8 mouse cellular contexts compared by ENCODE assay signal in genomic region chr10:81575208-81575631, GRCm38 (mm10). TPM values are rescaled to one million over a fixed set of nuclear protein-coding genes. Genes with fewer than 3 reads are reported as not detected.
DNase-seq lines count a peak whose midpoint lies in the region; ATAC-seq and TF ChIP-seq lines count a peak whose summit lies in the region.

No protein-coding gene starts in this region.

- peak; percentile 62 for DNase-seq in left cerebral cortex, adult 2 months (ENCODE audit: extremely low spot score in 1 of 2, low spot score in 2 of 2)
- no peak for DNase-seq in left cerebral cortex, postnatal 14 days (ENCODE audit: low spot score in 2 of 2)
- DNase-seq in adrenal gland, postnatal 10 days: peak; percentile 72
- peak; percentile 71 for DNase-seq in intestine, embryonic 14.5 days (ENCODE audit: low spot score)

- H3K4me1 ChIP-seq in forebrain, embryonic 12.5 days: peaks cover 49% of the 10 kb centered on the region
- peaks cover 31% of the 10 kb centered on the region for H3K4me1 ChIP-seq in intestine, embryonic 14.5 days (replicated peaks; ENCODE audit: control insufficient read depth, insufficient read depth, low read length)
- peaks cover 43% of the 10 kb centered on the region for H3K4me1 ChIP-seq in lung, embryonic 16.5 days (replicated peaks; ENCODE audit: control insufficient read depth, insufficient read depth, low read length)
- H3K4me1 ChIP-seq in testis, adult 2 months (ENCODE audit: control insufficient read depth, insufficient read depth, low read length): peaks cover 46% of the 10 kb centered on the region

- H3K4me3 ChIP-seq in left cerebral cortex, adult 2 months: peak overlapping the region; percentile 80
- H3K4me3 ChIP-seq in forebrain, embryonic 12.5 days (replicated peaks): peak overlapping the region; percentile 52
- peak overlapping the region; percentile 55 for H3K4me3 ChIP-seq in intestine, embryonic 14.5 days (ENCODE audit: low read depth, low read length)
- H3K4me3 ChIP-seq in lung, embryonic 16.5 days (ENCODE audit: low read length): peak overlapping the region; percentile 70
- peak overlapping the region; percentile 67 for H3K4me3 ChIP-seq in testis, adult 2 months (ENCODE audit: control insufficient read depth, low read depth, low read length)

- no peaks in the 10 kb centered on the region for H3K9me3 ChIP-seq in forebrain, embryonic 12.5 days
- H3K9me3 ChIP-seq in intestine, embryonic 14.5 days (ENCODE audit: control insufficient read depth, low read length): no peaks in the 10 kb centered on the region
- no peaks in the 10 kb centered on the region for H3K9me3 ChIP-seq in lung, embryonic 16.5 days (ENCODE audit: control insufficient read depth, low read length)

- H3K9ac ChIP-seq in forebrain, embryonic 12.5 days: peak overlapping the region; percentile 63
- H3K9ac ChIP-seq in intestine, embryonic 14.5 days (ENCODE audit: low read length): peak overlapping the region; percentile 48
- peak overlapping the region; percentile 81 for H3K9ac ChIP-seq in lung, embryonic 16.5 days (ENCODE audit: low read length)

- peak overlapping the region; percentile 79 for H3K27ac ChIP-seq in left cerebral cortex, adult 2 months
- peak overlapping the region; percentile 19; the same call in 1 of the 2 replicates for H3K27ac ChIP-seq in forebrain, embryonic 12.5 days
- H3K27ac ChIP-seq in intestine, embryonic 14.5 days (ENCODE audit: low read depth): no peak overlapping the region
- peak overlapping the region; percentile 66 for H3K27ac ChIP-seq in lung, embryonic 16.5 days (ENCODE audit: low read length)
- peak overlapping the region; percentile 7; the same call in 1 of the 2 replicates for H3K27ac ChIP-seq in testis, adult 2 months (ENCODE audit: control insufficient read depth, insufficient read depth, low read depth, low read length)

- TF ChIP-seq CTCF in left cerebral cortex, adult 2 months (IDR thresholded peaks at IDR 0.05): no peak
- TF ChIP-seq CTCF in testis, adult 2 months (IDR thresholded peaks at IDR 0.05; ENCODE audit: control insufficient read depth, insufficient read depth, insufficient replicate concordance, low read depth, low read length): no peak

- ATAC-seq in forebrain, embryonic 12.5 days (ENCODE audit: low FRiP score): no peak
- no peak for ATAC-seq in intestine, embryonic 14.5 days (replicated peaks; ENCODE audit: low FRiP score, low TSS enrichment, low read depth)
- peak; percentile 15 for ATAC-seq in lung, embryonic 16.5 days (ENCODE audit: low read depth)
- no peak for ATAC-seq in megakaryocyte-erythroid progenitor cell, adult 5-6 weeks (replicated peaks; ENCODE audit: low FRiP score, low TSS enrichment, poor library complexity, severe bottlenecking)

- TF ChIP-seq POLR2A in testis, adult 2 months (IDR thresholded peaks at IDR 0.05; ENCODE audit: control insufficient read depth, low read depth, low read length): no peak

- WGBS in forebrain, embryonic 12.5 days: 1% methylated on average over 22 of the region's 30 CpGs
- under 1% methylated on average over 29 of the region's 30 CpGs for WGBS in intestine, embryonic 14.5 days
- under 1% methylated on average over 26 of the region's 30 CpGs for WGBS in lung, embryonic 16.5 days

- peaks cover 82% of the 10 kb centered on the region for H3K27me3 ChIP-seq in forebrain, embryonic 12.5 days
- H3K27me3 ChIP-seq in intestine, embryonic 14.5 days (replicated peaks; ENCODE audit: control insufficient read depth, insufficient read depth, low read length): peaks cover 17% of the 10 kb centered on the region
- no peaks in the 10 kb centered on the region for H3K27me3 ChIP-seq in lung, embryonic 16.5 days (ENCODE audit: control insufficient read depth, insufficient read depth, low read depth, low read length)
- no peaks in the 10 kb centered on the region for H3K27me3 ChIP-seq in testis, adult 2 months (ENCODE audit: control insufficient read depth, insufficient read depth, low read length)

- intact Hi-C loops in left cerebral cortex, adult 2 months (cut with DNase I): loop anchor here (2.0 kb wide), 1 partner anchor 22 kb away; no protein-coding TSS in a partner anchor
- intact Hi-C loops in left cerebral cortex, postnatal 14 days (cut with DNase I): no loop called here

- no peaks in the 10 kb centered on the region for H3K36me3 ChIP-seq in forebrain, embryonic 12.5 days (replicated peaks)
- H3K36me3 ChIP-seq in intestine, embryonic 14.5 days (ENCODE audit: control insufficient read depth, insufficient read depth, low read length): no peaks in the 10 kb centered on the region
- H3K36me3 ChIP-seq in lung, embryonic 16.5 days (ENCODE audit: control insufficient read depth, insufficient read depth, low read length): no peaks in the 10 kb centered on the region; the same call in 1 of the 2 replicates
- no peaks in the 10 kb centered on the region for H3K36me3 ChIP-seq in testis, adult 2 months (ENCODE audit: control insufficient read depth, insufficient read depth, low read length)

- peak overlapping the region; percentile 74 for H3K4me2 ChIP-seq in forebrain, embryonic 12.5 days
- peak overlapping the region; percentile 77 for H3K4me2 ChIP-seq in intestine, embryonic 14.5 days (ENCODE audit: low read length)
- H3K4me2 ChIP-seq in lung, embryonic 16.5 days (ENCODE audit: low read depth, low read length): peak overlapping the region; percentile 79

RNA-seq across cellular contexts. Expression of gene Tle2, which starts 0.9 kb away (rescaled TPM):
- 10 to 100 TPM; 36.2 to 40.7 TPM for total RNA-seq in left cerebral cortex, adult 2 months (2021)
- 10 to 100 TPM; 14.1 to 15.9 TPM for total RNA-seq in left cerebral cortex, postnatal 14 days (2021)
- 10 to 100 TPM; 10.9 to 18.1 TPM for total RNA-seq in adrenal gland, postnatal 10 days (2021)
- polyA plus RNA-seq in forebrain, embryonic 12.5 days (2016; fragmentation: Nextera tagmentation; extraction: Ambion mirVana): 14.3 and 16.5 TPM in 2 replicates
- 15.8 and 17.8 TPM in 2 replicates for polyA plus RNA-seq in intestine, embryonic 14.5 days (2014; fragmentation: Nextera tagmentation; extraction: Ambion mirVana)
- 51.2 and 53.3 TPM in 2 replicates for polyA plus RNA-seq in lung, embryonic 16.5 days (2015; fragmentation: Nextera tagmentation; extraction: Ambion mirVana)
- 19.0 and 22.1 TPM in 2 replicates for polyA plus RNA-seq in testis, adult 2 months (2012; rRNA removed)
- 4.2 and 5.9 TPM in 2 replicates for total RNA-seq in megakaryocyte-erythroid progenitor cell, adult 5-6 weeks (2014; fragmentation: Nextera tagmentation)
- 0.33 and 0.69 TPM in 2 replicates for total RNA-seq in megakaryocyte-erythroid progenitor cell, adult 5-6 weeks (2017)

RNA-seq across cellular contexts. Expression of gene Aes, which starts 15.9 kb away (rescaled TPM):
- total RNA-seq in left cerebral cortex, adult 2 months (2021): 100 to 1,000 TPM; 637 to 727 TPM
- total RNA-seq in left cerebral cortex, postnatal 14 days (2021): 100 to 1,000 TPM; 573 to 615 TPM
- total RNA-seq in adrenal gland, postnatal 10 days (2021): 100 to 1,000 TPM; 541 to 611 TPM
- polyA plus RNA-seq in forebrain, embryonic 12.5 days (2016; fragmentation: Nextera tagmentation; extraction: Ambion mirVana): 520 TPM in 2 replicates
- 395 and 515 TPM in 2 replicates for polyA plus RNA-seq in intestine, embryonic 14.5 days (2014; fragmentation: Nextera tagmentation; extraction: Ambion mirVana)
- 377 and 416 TPM in 2 replicates for polyA plus RNA-seq in lung, embryonic 16.5 days (2015; fragmentation: Nextera tagmentation; extraction: Ambion mirVana)
- 154 and 172 TPM in 2 replicates for polyA plus RNA-seq in testis, adult 2 months (2012; rRNA removed)
- 185 and 209 TPM in 2 replicates for total RNA-seq in megakaryocyte-erythroid progenitor cell, adult 5-6 weeks (2014; fragmentation: Nextera tagmentation)
- total RNA-seq in megakaryocyte-erythroid progenitor cell, adult 5-6 weeks (2017): 162 and 206 TPM in 2 replicates

RNA-seq across cellular contexts. Expression of gene Tle6, which starts 25.7 kb away (rescaled TPM):
- 10 to 100 TPM; 10.3 to 12.9 TPM for total RNA-seq in left cerebral cortex, adult 2 months (2021)
- total RNA-seq in left cerebral cortex, postnatal 14 days (2021): 1 to 10 TPM; 1.3 to 2.7 TPM
- 10 to 100 TPM in 1 of 2 experiments, 1 to 10 TPM in 1; 8.7 to 10.8 TPM for total RNA-seq in adrenal gland, postnatal 10 days (2021)
- polyA plus RNA-seq in forebrain, embryonic 12.5 days (2016; fragmentation: Nextera tagmentation; extraction: Ambion mirVana): 3.1 and 4.3 TPM in 2 replicates
- 15.0 and 21.3 TPM in 2 replicates for polyA plus RNA-seq in intestine, embryonic 14.5 days (2014; fragmentation: Nextera tagmentation; extraction: Ambion mirVana)
- polyA plus RNA-seq in lung, embryonic 16.5 days (2015; fragmentation: Nextera tagmentation; extraction: Ambion mirVana): 30.1 and 33.8 TPM in 2 replicates
- polyA plus RNA-seq in testis, adult 2 months (2012; rRNA removed): 16.5 and 16.9 TPM in 2 replicates
- 7.9 and 14.3 TPM in 2 replicates for total RNA-seq in megakaryocyte-erythroid progenitor cell, adult 5-6 weeks (2014; fragmentation: Nextera tagmentation)
- total RNA-seq in megakaryocyte-erythroid progenitor cell, adult 5-6 weeks (2017): 3.5 and 14.3 TPM in 2 replicates

RNA-seq across cellular contexts. Expression of gene Gna11, which starts 30.2 kb away (rescaled TPM):
- total RNA-seq in left cerebral cortex, adult 2 months (2021): 100 to 1,000 TPM; 106 to 110 TPM
- 100 to 1,000 TPM; 102 to 109 TPM for total RNA-seq in left cerebral cortex, postnatal 14 days (2021)
- 10 to 100 TPM; 63.8 to 72.7 TPM for total RNA-seq in adrenal gland, postnatal 10 days (2021)
- 74.8 and 75.9 TPM in 2 replicates for polyA plus RNA-seq in forebrain, embryonic 12.5 days (2016; fragmentation: Nextera tagmentation; extraction: Ambion mirVana)
- polyA plus RNA-seq in intestine, embryonic 14.5 days (2014; fragmentation: Nextera tagmentation; extraction: Ambion mirVana): 145 and 171 TPM in 2 replicates
- polyA plus RNA-seq in lung, embryonic 16.5 days (2015; fragmentation: Nextera tagmentation; extraction: Ambion mirVana): 68.7 and 70.9 TPM in 2 replicates
- polyA plus RNA-seq in testis, adult 2 months (2012; rRNA removed): 26.3 and 28.9 TPM in 2 replicates
- 13.7 and 22.4 TPM in 2 replicates for total RNA-seq in megakaryocyte-erythroid progenitor cell, adult 5-6 weeks (2014; fragmentation: Nextera tagmentation)
- 16.0 and 57.4 TPM in 2 replicates for total RNA-seq in megakaryocyte-erythroid progenitor cell, adult 5-6 weeks (2017)

RNA-seq across cellular contexts. Expression of gene BC025920, which starts 30.9 kb away (rescaled TPM):
- total RNA-seq in left cerebral cortex, adult 2 months (2021): 1 to 10 TPM; 2.6 to 2.9 TPM
- total RNA-seq in left cerebral cortex, postnatal 14 days (2021): 1 to 10 TPM; 1.9 to 2.2 TPM
- 1 to 10 TPM; 1.1 to 1.8 TPM for total RNA-seq in adrenal gland, postnatal 10 days (2021)
- 2.2 and 2.7 TPM in 2 replicates for polyA plus RNA-seq in forebrain, embryonic 12.5 days (2016; fragmentation: Nextera tagmentation; extraction: Ambion mirVana)
- polyA plus RNA-seq in intestine, embryonic 14.5 days (2014; fragmentation: Nextera tagmentation; extraction: Ambion mirVana): 0.61 and 1.5 TPM in 2 replicates
- polyA plus RNA-seq in lung, embryonic 16.5 days (2015; fragmentation: Nextera tagmentation; extraction: Ambion mirVana): 0.24 and 0.98 TPM in 2 replicates
- polyA plus RNA-seq in testis, adult 2 months (2012; rRNA removed): 0.47 and 0.68 TPM in 2 replicates
- total RNA-seq in megakaryocyte-erythroid progenitor cell, adult 5-6 weeks (2014; fragmentation: Nextera tagmentation): 3.4 and 4.5 TPM in 2 replicates
- total RNA-seq in megakaryocyte-erythroid progenitor cell, adult 5-6 weeks (2017): 2.8 and 4.6 TPM in 2 replicates

Comparison
In these comparisons a context has a peak if more than half of its experiments do, and no peak if none do; other contexts are left out.
1. DNase-seq: peak in left cerebral cortex, adult 2 months (2 of 2), adrenal gland, postnatal 10 days (single experiment) and intestine, embryonic 14.5 days (single experiment); none in left cerebral cortex, postnatal 14 days (0 of 2).
2. Peak in every context shown above with its lines, with median percentiles within 50 percentile points of each other: H3K4me3 ChIP-seq, H3K4me2 ChIP-seq and H3K9ac ChIP-seq.